Mouse (Mus musculus): ENCODE measurements around the gene Snrnp40. TPM values are rescaled to one million over a fixed set of nuclear protein-coding genes. Genes with fewer than 3 reads are reported as not detected.

Gene Snrnp40
- polyA plus RNA-seq, 1 experiment from 2014 or later, result 69.1 TPM

- Histone ChIP-seq H3K9me3 (replicated peaks) (no peaks in the 10 kb centered on the region), H3K4me2 (no peak overlapping the region), H3K9ac (no peak overlapping the region), H3K4me3 (replicated peaks) (no peak overlapping the region), H3K36me3 (replicated peaks) (peaks cover 67% of the 10 kb centered on the region), H3K27me3 (no peaks in the 10 kb centered on the region), H3K27ac (replicated peaks) (no peak overlapping the region), H3K4me1 (replicated peaks) (peaks cover 13% of the 10 kb centered on the region)
- no peak for ATAC-seq (ENCODE audit: insufficient read depth)
- WGBS (ENCODE audit: insufficient replicate concordance), result 83% methylated on average over 2 of the region's 2 CpGs
These were observed 34.5 kb upstream of the Snrnp40 start for GRCm38 (mm10) chr4:130325446-130325845.

- no peak overlapping the region for H3K4me2 ChIP-seq
- H3K4me3 ChIP-seq (replicated peaks), result no peak overlapping the region
- no peak overlapping the region for H3K9ac ChIP-seq
- H3K27ac ChIP-seq (replicated peaks), result no peak overlapping the region
- H3K36me3 ChIP-seq (replicated peaks), result peaks cover 65% of the 10 kb centered on the region
- ATAC-seq (ENCODE audit: insufficient read depth), result no peak
- 81% methylated on average over 9 of the region's 9 CpGs for WGBS (ENCODE audit: insufficient replicate concordance)
- 0 out of 2 replicates have a peak, but pooled peaks cover 3% of the 10 kb centered on the region for H3K4me1 ChIP-seq (replicated peaks)
- H3K27me3 ChIP-seq, result no peaks in the 10 kb centered on the region
- H3K9me3 ChIP-seq (replicated peaks), result no peaks in the 10 kb centered on the region
These were observed 32.6 kb upstream of the Snrnp40 start for GRCm38 (mm10) chr4:130327366-130327765.

- Histone ChIP-seq H3K36me3 (replicated peaks) (peaks cover 56% of the 10 kb centered on the region), H3K9me3 (replicated peaks) (no peaks in the 10 kb centered on the region), H3K4me1 (replicated peaks) (peaks cover 6% of the 10 kb centered on the region; the same call in 1 of the 2 replicates), H3K27me3 (no peaks in the 10 kb centered on the region), H3K9ac (no peak overlapping the region), H3K4me2 (no peak overlapping the region), H3K4me3 (replicated peaks) (no peak overlapping the region), H3K27ac (replicated peaks) (no peak overlapping the region)
- ATAC-seq (ENCODE audit: insufficient read depth), result no peak
- WGBS (ENCODE audit: insufficient replicate concordance), result 73% methylated on average over 5 of the region's 5 CpGs
These were observed 24.1 kb upstream of the Snrnp40 start for GRCm38 (mm10) chr4:130335867-130336266.

GRCm38 (mm10) chr4:130341691-130342090 is 18.2 kb upstream of the Snrnp40 start:
- no peak for ATAC-seq (ENCODE audit: insufficient read depth)
- WGBS (ENCODE audit: insufficient replicate concordance), result 19% methylated on average over 4 of the region's 4 CpGs
- H3K36me3 ChIP-seq (replicated peaks), result peaks cover 34% of the 10 kb centered on the region
- H3K27ac ChIP-seq (replicated peaks), result no peak overlapping the region
- H3K4me1 ChIP-seq (replicated peaks), result peaks cover 1% of the 10 kb centered on the region; the same call in 1 of the 2 replicates
- H3K4me2 ChIP-seq, result no peak overlapping the region
- no peak overlapping the region for H3K9ac ChIP-seq
- H3K27me3 ChIP-seq, result no peaks in the 10 kb centered on the region
- no peaks in the 10 kb centered on the region for H3K9me3 ChIP-seq (replicated peaks)
- H3K4me3 ChIP-seq (replicated peaks), result no peak overlapping the region

GRCm38 (mm10) chr4:130349666-130350065 is 10.3 kb upstream of the Snrnp40 start:
- no peak for ATAC-seq (ENCODE audit: insufficient read depth)
- H3K36me3 ChIP-seq (replicated peaks), result peaks cover 79% of the 10 kb centered on the region
- WGBS (ENCODE audit: insufficient replicate concordance), result 78% methylated on average over 6 of the region's 6 CpGs

GRCm38 (mm10) chr4:130350690-130351422 is 9.1 kb upstream of the Snrnp40 start:
- H3K36me3 ChIP-seq (replicated peaks), result peaks cover 79% of the 10 kb centered on the region
- H3K9ac ChIP-seq, result no peak overlapping the region
- no peaks in the 10 kb centered on the region for H3K9me3 ChIP-seq (replicated peaks)
- peaks cover 11% of the 10 kb centered on the region; the same call in 1 of the 2 replicates for H3K4me1 ChIP-seq (replicated peaks)
- no peaks in the 10 kb centered on the region for H3K27me3 ChIP-seq
- H3K4me3 ChIP-seq (replicated peaks), result no peak overlapping the region
- peak overlapping the region; percentile 7; the same call in 1 of the 2 replicates for H3K4me2 ChIP-seq
- H3K27ac ChIP-seq (replicated peaks), result peak overlapping the region; percentile 15
- WGBS (ENCODE audit: insufficient replicate concordance), result 65% methylated on average over 16 of the region's 16 CpGs
- peak; percentile 49 for ATAC-seq (ENCODE audit: insufficient read depth)

More at GRCm38 (mm10) chr4:130349666-130350065, 10.3 kb upstream of the Snrnp40 start:
- Histone ChIP-seq H3K27me3 (no peaks in the 10 kb centered on the region), H3K4me1 (replicated peaks) (peaks cover 11% of the 10 kb centered on the region; the same call in 1 of the 2 replicates), H3K27ac (replicated peaks) (no peak overlapping the region), H3K9ac (no peak overlapping the region), H3K9me3 (replicated peaks) (no peaks in the 10 kb centered on the region), H3K4me3 (replicated peaks) (no peak overlapping the region), H3K4me2 (no peak overlapping the region)

GRCm38 (mm10) chr4:130352588-130352987 is 7.3 kb upstream of the Snrnp40 start:
- Histone ChIP-seq H3K4me2 (no peak overlapping the region), H3K27me3 (no peaks in the 10 kb centered on the region), H3K9me3 (replicated peaks) (no peaks in the 10 kb centered on the region), H3K4me1 (replicated peaks) (peaks cover 17% of the 10 kb centered on the region), H3K36me3 (replicated peaks) (peaks cover 71% of the 10 kb centered on the region), H3K27ac (replicated peaks) (no peak overlapping the region), H3K9ac (no peak overlapping the region), H3K4me3 (replicated peaks) (no peak overlapping the region)
- no peak for ATAC-seq (ENCODE audit: insufficient read depth)
- 77% methylated on average over 7 of the region's 7 CpGs for WGBS (ENCODE audit: insufficient replicate concordance)

- H3K4me2 ChIP-seq, result peak overlapping the region; percentile 90
These were observed 2.0 kb upstream of the Snrnp40 start for GRCm38 (mm10) chr4:130357946-130358345.

GRCm38 (mm10) chr4:130360238-130360590 is 282 bp downstream of the Snrnp40 start:
- peaks cover 32% of the 10 kb centered on the region for H3K36me3 ChIP-seq (replicated peaks)
- H3K4me2 ChIP-seq, result peak overlapping the region; percentile 78
- peak overlapping the region; percentile 83 for H3K27ac ChIP-seq (replicated peaks)
- H3K27me3 ChIP-seq, result no peaks in the 10 kb centered on the region
- peak overlapping the region; percentile 88 for H3K4me3 ChIP-seq (replicated peaks)
- ATAC-seq (ENCODE audit: insufficient read depth), result no peak
- under 1% methylated on average over 19 of the region's 19 CpGs for WGBS (ENCODE audit: insufficient replicate concordance)
- no peaks in the 10 kb centered on the region for H3K9me3 ChIP-seq (replicated peaks)
- peaks cover 39% of the 10 kb centered on the region for H3K4me1 ChIP-seq (replicated peaks)
- H3K9ac ChIP-seq, result peak overlapping the region; percentile 89

More at GRCm38 (mm10) chr4:130357946-130358345, 2.0 kb upstream of the Snrnp40 start:
- Histone ChIP-seq H3K9me3 (replicated peaks) (no peaks in the 10 kb centered on the region), H3K27ac (replicated peaks) (peak overlapping the region; percentile 95), H3K36me3 (replicated peaks) (peaks cover 23% of the 10 kb centered on the region), H3K9ac (no peak overlapping the region), H3K4me3 (replicated peaks) (peak overlapping the region; percentile 88), H3K4me1 (replicated peaks) (peaks cover 39% of the 10 kb centered on the region), H3K27me3 (no peaks in the 10 kb centered on the region)
- ATAC-seq (ENCODE audit: insufficient read depth), result no peak

- ATAC-seq (ENCODE audit: insufficient read depth), result no peak
- Histone ChIP-seq H3K27me3 (no peaks in the 10 kb centered on the region), H3K4me2 (no peak overlapping the region), H3K36me3 (replicated peaks) (peaks cover 93% of the 10 kb centered on the region), H3K4me1 (replicated peaks) (no peaks in the 10 kb centered on the region), H3K4me3 (replicated peaks) (no peak overlapping the region), H3K27ac (replicated peaks) (no peak overlapping the region), H3K9me3 (replicated peaks) (no peaks in the 10 kb centered on the region), H3K9ac (no peak overlapping the region)
- WGBS (ENCODE audit: insufficient replicate concordance), result 81% methylated on average over 4 of the region's 4 CpGs
These were observed 16.7 kb downstream of the Snrnp40 start for GRCm38 (mm10) chr4:130376675-130377074.

GRCm38 (mm10) chr4:130377500-130377899 is 17.6 kb downstream of the Snrnp40 start:
- no peaks in the 10 kb centered on the region for H3K9me3 ChIP-seq (replicated peaks)
- peaks cover 96% of the 10 kb centered on the region for H3K36me3 ChIP-seq (replicated peaks)
- WGBS (ENCODE audit: insufficient replicate concordance), result 80% methylated on average over 4 of the region's 4 CpGs
- no peak overlapping the region for H3K4me3 ChIP-seq (replicated peaks)
- no peak overlapping the region for H3K27ac ChIP-seq (replicated peaks)
- no peaks in the 10 kb centered on the region for H3K27me3 ChIP-seq
- H3K4me1 ChIP-seq (replicated peaks), result no peaks in the 10 kb centered on the region
- no peak overlapping the region for H3K4me2 ChIP-seq
- no peak overlapping the region for H3K9ac ChIP-seq
- no peak for ATAC-seq (ENCODE audit: insufficient read depth)

Data from liver, embryonic 15.5 days (tissue).